Mouse (Mus musculus): ENCODE data around the gene Mfsd6. TPM values are rescaled to one million over a fixed set of nuclear protein-coding genes. Genes with fewer than 3 reads are reported as not detected.

The Mfsd6 gene
- total RNA-seq (2014; rRNA removed): 5.1 and 5.8 TPM in 2 replicates
- polyA plus RNA-seq (2012; rRNA removed): 2.9 and 3.7 TPM in 2 replicates

GRCm38 (mm10) chr1:52727056-52727900, at the start of gene Mfsd6:
Mfsd6 (minus strand) TSS chr1:52727462.
- peak; percentile 20 for DNase-seq (ENCODE audit: extremely low read depth, low read depth, low spot score)
- no peak within 1 kb of the TSS for H3K27ac ChIP-seq (replicated peaks; ENCODE audit: insufficient read depth, low read depth, low read length)

GRCm38 (mm10) chr1:52765176-52766111, 38.2 kb upstream of the Mfsd6 start:
- peak; percentile 66 for DNase-seq (ENCODE audit: extremely low read depth, low read depth, low spot score)
- Histone ChIP-seq H3K27ac (replicated peaks; ENCODE audit: insufficient read depth, low read depth, low read length) (no peak overlapping the region; the same call in 1 of the 2 replicates), H3K9ac (ENCODE audit: low read depth, low read length) (no peak overlapping the region), H3K4me3 (ENCODE audit: insufficient read depth, low read depth, low read length) (no peak overlapping the region), H3K36me3 (ENCODE audit: control insufficient read depth, insufficient read depth, low read length) (no peaks in the 10 kb centered on the region), H3K27me3 (ENCODE audit: control insufficient read depth, insufficient read depth, low read length) (no peaks in the 10 kb centered on the region), H3K79me2 (ENCODE audit: control insufficient read depth, insufficient read depth, low read length) (no peaks in the 10 kb centered on the region), H3K4me1 (ENCODE audit: control insufficient read depth, insufficient read depth, low read length) (no peaks in the 10 kb centered on the region; the same call in 1 of the 2 replicates)
- TF ChIP-seq POLR2A (IDR thresholded peaks at IDR 0.05; ENCODE audit: extremely low read depth, insufficient read depth, low read length): no peak
- no peak for TF ChIP-seq CTCF (IDR thresholded peaks at IDR 0.05; ENCODE audit: low read depth, low read length)
- 45% methylated on average over 7 of the region's 7 CpGs for WGBS

More at GRCm38 (mm10) chr1:52727056-52727900, at the start of gene Mfsd6:
- peak within 1 kb of the TSS; percentile 77 for H3K9ac ChIP-seq (ENCODE audit: low read depth, low read length)
- H3K4me1 ChIP-seq (ENCODE audit: control insufficient read depth, insufficient read depth, low read length): peaks cover 4% of the 10 kb centered on the region; the same call in 1 of the 2 replicates
- peak within 1 kb of the TSS; percentile 78 for H3K4me3 ChIP-seq (ENCODE audit: insufficient read depth, low read depth, low read length)
- no peaks in the 10 kb centered on the region for H3K27me3 ChIP-seq (ENCODE audit: control insufficient read depth, insufficient read depth, low read length)
- no peaks in the 10 kb centered on the region; the same call in 1 of the 2 replicates for H3K36me3 ChIP-seq (ENCODE audit: control insufficient read depth, insufficient read depth, low read length)
- peaks cover 3% of the 10 kb centered on the region; the same call in 1 of the 2 replicates for H3K79me2 ChIP-seq (ENCODE audit: control insufficient read depth, insufficient read depth, low read length)
- WGBS: 4% methylated on average over 52 of the region's 63 CpGs
- TF ChIP-seq POLR2A (IDR thresholded peaks at IDR 0.05; ENCODE audit: extremely low read depth, insufficient read depth, low read length) (no peak), CTCF (IDR thresholded peaks at IDR 0.05; ENCODE audit: low read depth, low read length) (no peak)

- Histone ChIP-seq H3K27me3 (ENCODE audit: control insufficient read depth, insufficient read depth, low read length) (no peaks in the 10 kb centered on the region), H3K4me3 (ENCODE audit: insufficient read depth, low read depth, low read length) (no peak overlapping the region), H3K9ac (ENCODE audit: low read depth, low read length) (no peak overlapping the region), H3K79me2 (ENCODE audit: control insufficient read depth, insufficient read depth, low read length) (no peaks in the 10 kb centered on the region), H3K27ac (replicated peaks; ENCODE audit: insufficient read depth, low read depth, low read length) (no peak overlapping the region), H3K36me3 (ENCODE audit: control insufficient read depth, insufficient read depth, low read length) (no peaks in the 10 kb centered on the region), H3K4me1 (ENCODE audit: control insufficient read depth, insufficient read depth, low read length) (no peaks in the 10 kb centered on the region; the same call in 1 of the 2 replicates)
- DNase-seq (ENCODE audit: extremely low read depth, low read depth, low spot score): no peak
- TF ChIP-seq POLR2A (IDR thresholded peaks at IDR 0.05; ENCODE audit: extremely low read depth, insufficient read depth, low read length): no peak
- no peak for TF ChIP-seq CTCF (IDR thresholded peaks at IDR 0.05; ENCODE audit: low read depth, low read length)
- WGBS: 70% methylated on average over 4 of the region's 4 CpGs
These were observed 36.9 kb upstream of the Mfsd6 start for GRCm38 (mm10) chr1:52763894-52764809.

- Histone ChIP-seq H3K4me1 (ENCODE audit: control insufficient read depth, insufficient read depth, low read length) (no peaks in the 10 kb centered on the region), H3K79me2 (ENCODE audit: control insufficient read depth, insufficient read depth, low read length) (no peaks in the 10 kb centered on the region), H3K27ac (replicated peaks; ENCODE audit: insufficient read depth, low read depth, low read length) (no peak overlapping the region), H3K36me3 (ENCODE audit: control insufficient read depth, insufficient read depth, low read length) (no peaks in the 10 kb centered on the region), H3K9ac (ENCODE audit: low read depth, low read length) (no peak overlapping the region), H3K4me3 (ENCODE audit: insufficient read depth, low read depth, low read length) (no peak overlapping the region), H3K27me3 (ENCODE audit: control insufficient read depth, insufficient read depth, low read length) (no peaks in the 10 kb centered on the region)
- no peak for TF ChIP-seq CTCF (IDR thresholded peaks at IDR 0.05; ENCODE audit: low read depth, low read length)
- no peak for TF ChIP-seq POLR2A (IDR thresholded peaks at IDR 0.05; ENCODE audit: extremely low read depth, insufficient read depth, low read length)
- WGBS: 87% methylated on average over 1 of the region's 1 CpGs
- DNase-seq (ENCODE audit: extremely low read depth, low read depth, low spot score): no peak
These were observed 30.9 kb upstream of the Mfsd6 start for GRCm38 (mm10) chr1:52758174-52758573.

- 91% methylated on average over 1 of the region's 1 CpGs for WGBS
- Histone ChIP-seq H3K27ac (replicated peaks; ENCODE audit: insufficient read depth, low read depth, low read length) (no peak overlapping the region), H3K4me1 (ENCODE audit: control insufficient read depth, insufficient read depth, low read length) (peaks cover 5% of the 10 kb centered on the region; the same call in 1 of the 2 replicates), H3K4me3 (ENCODE audit: insufficient read depth, low read depth, low read length) (no peak overlapping the region), H3K27me3 (ENCODE audit: control insufficient read depth, insufficient read depth, low read length) (no peaks in the 10 kb centered on the region), H3K36me3 (ENCODE audit: control insufficient read depth, insufficient read depth, low read length) (no peaks in the 10 kb centered on the region), H3K9ac (ENCODE audit: low read depth, low read length) (no peak overlapping the region), H3K79me2 (ENCODE audit: control insufficient read depth, insufficient read depth, low read length) (no peaks in the 10 kb centered on the region)
- no peak for TF ChIP-seq CTCF (IDR thresholded peaks at IDR 0.05; ENCODE audit: low read depth, low read length)
- no peak for TF ChIP-seq POLR2A (IDR thresholded peaks at IDR 0.05; ENCODE audit: extremely low read depth, insufficient read depth, low read length)
- no peak for DNase-seq (ENCODE audit: extremely low read depth, low read depth, low spot score)
These were observed 27.1 kb upstream of the Mfsd6 start for GRCm38 (mm10) chr1:52754331-52754730.

Data from liver, adult 2 months (tissue).